Mouse (Mus musculus): ENCODE data around the gene Gpr55.

Gene Gpr55

DNA sequence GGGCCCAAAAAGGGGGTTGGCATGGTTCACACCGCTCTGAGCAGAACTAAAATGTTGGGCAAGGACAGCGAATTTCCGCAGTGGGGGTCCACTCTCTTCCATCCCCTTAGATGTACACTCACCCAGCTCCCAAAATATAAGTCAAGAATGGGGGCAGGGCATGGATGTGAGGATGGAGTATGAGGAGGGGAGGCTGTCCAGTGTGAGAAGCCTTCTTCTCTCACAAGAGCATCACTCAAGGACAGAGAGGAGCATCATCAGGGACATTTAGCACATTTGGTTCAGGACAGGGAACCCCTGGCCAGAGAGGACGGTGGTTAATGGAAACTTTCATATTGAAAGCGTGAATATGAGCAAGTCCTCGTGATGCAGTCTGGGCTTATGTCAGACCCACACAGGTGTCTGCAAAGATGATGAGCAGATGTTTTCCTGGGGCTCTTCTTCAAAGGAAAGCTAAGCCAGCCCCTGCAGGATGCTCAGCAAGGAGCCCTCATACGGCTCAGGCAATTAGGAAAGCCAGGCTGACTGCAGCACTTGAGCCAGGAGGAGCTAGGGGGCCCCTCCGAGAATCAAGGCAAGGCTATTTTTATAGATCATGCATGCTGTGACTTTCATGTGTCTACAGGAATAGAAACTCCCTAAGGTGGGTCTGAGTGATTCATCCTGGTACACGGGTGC is 2.7 kb downstream of the Gpr55 start:
- no peak for DNase-seq

DNA sequence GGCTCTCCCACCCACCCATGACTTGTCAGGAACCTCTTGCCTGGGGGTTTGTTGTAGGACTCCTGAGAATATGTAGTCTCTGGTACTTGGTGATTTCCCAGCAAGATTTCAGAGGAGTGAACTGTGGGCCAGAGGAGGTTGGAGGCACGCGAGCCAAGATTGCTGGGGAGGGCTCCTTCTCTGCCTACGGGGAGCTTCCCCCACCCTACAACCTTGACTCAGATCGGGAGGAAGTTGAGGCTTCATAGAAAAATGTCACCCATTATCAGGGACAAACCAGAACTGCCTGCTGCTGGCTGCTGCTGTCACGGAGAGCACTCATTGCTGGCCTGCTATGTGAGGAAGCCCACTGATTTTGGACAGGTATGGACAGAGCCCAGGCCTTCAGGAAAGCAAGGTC is 3.5 kb downstream of the Gpr55 start:
- DNase-seq: no peak

DNA sequence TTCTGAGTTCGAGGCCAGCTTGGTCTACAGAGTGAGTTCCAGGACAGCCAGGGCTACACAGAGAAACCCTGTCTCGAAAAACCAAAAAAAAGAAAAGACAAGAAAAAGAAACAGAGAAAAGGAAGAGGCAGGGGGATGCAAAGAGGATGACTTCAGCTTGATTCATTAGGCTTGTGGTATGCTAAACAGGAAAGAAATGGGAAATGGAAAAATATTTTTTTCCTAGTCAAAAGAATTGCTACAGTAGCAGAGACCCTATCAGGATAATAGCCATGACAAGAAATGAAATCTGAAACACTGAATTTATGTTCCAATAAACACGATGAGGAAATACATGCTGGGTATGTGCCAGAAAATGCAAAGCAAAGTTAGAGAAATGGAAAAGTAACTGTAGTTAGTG is 5.7 kb downstream of the Gpr55 start:
- DNase-seq: no peak

DNA sequence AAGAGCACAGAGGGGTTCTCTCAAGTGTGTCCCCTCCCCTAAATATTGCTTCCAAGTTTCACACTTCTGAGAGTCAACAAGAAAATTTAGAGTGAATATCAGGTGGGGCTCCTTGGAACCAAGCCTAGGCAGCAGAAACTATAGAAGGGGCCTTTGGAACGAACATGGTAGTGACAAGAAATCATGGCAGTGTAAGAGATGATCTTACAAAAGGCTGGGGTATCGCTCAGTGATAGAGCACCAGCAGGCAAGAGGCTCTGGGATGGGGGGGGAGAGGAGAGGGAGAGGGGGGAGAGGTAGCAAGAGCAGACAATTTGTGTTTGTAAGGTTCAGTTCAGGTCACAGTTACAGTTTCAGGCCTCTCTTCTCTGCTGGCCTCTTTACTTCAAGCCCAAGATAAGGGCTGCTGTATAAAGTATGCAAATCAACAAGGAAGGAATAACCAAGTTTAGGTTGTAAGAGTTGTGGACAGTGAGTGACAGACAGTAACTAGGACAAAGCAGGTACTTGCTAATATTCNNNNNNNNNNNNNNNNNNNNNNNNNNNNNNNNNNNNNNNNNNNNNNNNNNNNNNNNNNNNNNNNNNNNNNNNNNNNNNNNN is 11.6 kb downstream of the Gpr55 start:
- no peak for DNase-seq

DNA sequence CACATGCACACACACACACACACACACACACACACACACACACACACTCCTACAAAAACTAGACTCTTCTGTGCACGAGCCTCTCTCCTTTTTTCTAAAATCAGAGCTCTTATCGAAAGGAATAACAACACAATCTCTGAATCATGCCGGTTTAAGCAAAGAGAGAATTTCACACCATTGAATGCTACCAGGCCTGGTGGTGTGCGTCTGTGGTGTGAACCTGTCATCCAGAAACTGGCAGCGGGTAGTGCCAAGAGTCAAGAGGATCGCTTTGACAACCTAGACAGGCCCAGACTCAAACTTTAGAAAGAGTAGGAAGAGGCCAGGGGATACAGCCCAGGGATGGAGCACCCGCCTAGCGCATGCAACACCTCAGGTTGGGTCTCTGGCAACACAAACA is 18.5 kb downstream of the Gpr55 start:
- DNase-seq: no peak

DNA sequence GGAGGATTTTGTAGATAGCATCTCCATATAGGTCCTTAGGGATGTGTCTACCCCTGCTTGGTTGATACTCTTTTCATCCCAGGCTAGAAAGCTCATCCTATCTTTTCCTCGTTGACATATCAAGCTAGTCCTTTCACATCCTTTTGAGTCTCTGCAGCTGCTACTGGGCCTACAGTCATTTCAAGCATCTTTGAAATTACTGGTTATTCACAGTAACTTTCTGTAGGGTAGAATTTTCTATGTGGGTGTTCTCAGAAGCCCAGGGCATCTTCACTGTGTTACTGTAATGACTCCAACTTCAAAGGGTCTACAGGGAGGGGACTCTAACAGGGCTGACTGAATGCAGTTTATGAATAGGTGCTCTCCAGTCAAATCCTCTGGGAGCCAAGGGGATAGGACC is 23.5 kb downstream of the Gpr55 start:
- DNase-seq: no peak

DNA sequence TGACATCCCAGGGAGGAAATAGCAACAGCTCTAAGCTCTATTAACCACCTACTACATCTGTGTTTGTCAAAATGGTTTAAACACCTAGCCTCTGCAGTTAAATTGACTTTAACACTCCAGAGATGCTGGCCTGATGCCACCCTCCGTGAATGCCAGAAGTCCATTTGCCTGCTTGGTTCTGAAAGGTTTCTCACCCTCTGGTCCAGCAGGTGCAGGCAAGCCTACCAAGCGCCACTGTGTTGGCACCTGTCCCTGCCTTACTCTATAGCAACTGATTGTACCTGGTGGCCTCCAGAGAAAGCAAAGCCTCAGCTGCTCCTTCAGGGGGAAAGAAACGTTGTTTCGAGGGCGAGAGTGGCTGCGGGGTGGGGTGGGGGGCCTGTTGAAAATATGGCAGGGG is 24.5 kb downstream of the Gpr55 start:
- no peak for DNase-seq

DNA sequence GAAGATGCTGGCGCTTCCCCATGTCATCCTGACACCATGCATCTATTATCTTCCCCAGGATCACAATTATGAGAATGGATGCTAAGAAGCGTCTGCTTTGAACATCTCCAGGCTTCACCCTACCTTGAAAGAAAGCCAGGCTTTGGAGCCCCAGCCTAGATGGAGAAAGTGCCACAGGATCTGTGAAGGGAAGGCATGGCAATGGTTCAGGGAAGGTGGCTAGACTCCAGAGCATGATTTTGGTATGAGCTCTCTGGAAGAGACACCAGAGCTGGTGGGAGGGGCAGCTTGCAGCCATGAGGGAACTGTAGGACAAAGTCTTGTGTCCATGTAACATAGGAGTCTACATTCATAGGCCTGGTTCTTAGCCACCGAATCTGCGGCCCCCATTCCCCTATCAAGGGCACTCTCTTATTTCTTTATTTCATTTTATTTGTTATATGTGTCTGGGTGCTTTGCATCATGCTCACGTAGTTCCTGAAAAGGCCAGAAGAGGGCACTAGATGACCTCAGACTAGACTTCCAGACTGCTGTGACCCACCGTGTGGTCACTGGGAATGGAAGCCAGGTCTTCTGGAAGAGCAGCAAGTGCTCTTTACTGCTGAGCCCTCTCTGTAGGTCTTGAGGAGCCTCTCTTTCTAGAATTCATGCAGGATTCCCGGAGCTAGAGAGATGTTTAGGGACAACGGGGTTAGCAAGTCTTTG is 25.5 kb downstream of the Gpr55 start:
- peak; percentile 40 for DNase-seq

DNA sequence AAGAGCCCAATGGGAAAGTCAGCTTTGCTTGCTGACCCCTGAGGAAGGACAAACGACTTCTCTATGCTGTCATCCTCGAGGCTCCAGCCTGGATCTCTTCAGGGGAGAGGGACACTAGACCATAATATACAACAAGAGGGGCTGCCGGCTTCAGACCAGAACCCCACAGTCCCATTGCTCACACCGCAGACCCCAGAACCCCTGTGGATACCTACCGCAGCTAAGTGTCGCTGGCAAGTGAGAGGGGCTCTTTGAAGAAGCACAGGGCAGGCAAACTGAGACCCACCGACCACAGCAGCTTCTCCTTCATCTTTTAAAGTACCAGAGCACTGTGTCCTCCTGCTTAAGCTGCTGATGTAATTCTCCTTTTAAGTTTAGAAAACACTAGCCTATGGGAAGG is 26.2 kb downstream of the Gpr55 start:
- DNase-seq: no peak

DNA sequence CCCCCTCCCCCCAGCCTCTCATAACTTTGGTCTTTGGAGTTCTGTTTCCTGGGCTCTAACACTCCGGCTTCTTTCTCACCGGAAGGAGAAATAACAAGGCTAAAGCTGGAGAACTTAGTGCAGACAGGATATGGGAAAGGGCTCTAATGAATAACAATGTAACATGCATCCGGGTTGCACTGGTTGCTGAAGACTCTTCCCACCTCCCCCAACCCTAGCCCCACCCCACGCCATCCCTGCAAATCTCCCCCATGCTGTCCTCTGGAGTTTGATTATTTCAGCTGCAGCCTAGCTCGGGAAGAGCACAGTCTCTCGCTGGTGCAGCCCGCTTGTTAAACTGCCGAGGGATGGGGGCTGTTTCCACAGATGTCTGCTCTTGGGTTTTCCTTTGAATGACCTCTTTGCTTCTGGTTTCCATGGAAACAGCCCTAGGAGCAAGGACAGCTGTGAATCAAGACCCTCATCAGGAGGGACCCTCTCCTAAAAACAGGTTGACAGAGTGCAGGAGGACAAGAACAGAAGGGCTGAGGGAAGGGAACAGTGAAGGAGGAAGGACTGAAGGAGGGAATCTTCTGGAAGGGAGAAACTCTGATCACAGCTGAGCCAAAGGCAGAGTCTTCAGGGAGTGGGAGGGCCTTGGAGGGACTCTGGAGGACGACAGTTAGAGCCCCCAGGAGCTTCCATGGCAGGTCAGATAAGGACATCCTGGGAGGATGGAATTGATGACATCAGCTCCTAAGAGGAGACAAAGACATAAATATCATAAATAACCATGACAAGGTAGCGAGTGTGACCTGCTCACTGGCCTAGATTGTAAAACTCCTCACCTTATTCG is 27.0 kb downstream of the Gpr55 start:
- DNase-seq: no peak

DNA sequence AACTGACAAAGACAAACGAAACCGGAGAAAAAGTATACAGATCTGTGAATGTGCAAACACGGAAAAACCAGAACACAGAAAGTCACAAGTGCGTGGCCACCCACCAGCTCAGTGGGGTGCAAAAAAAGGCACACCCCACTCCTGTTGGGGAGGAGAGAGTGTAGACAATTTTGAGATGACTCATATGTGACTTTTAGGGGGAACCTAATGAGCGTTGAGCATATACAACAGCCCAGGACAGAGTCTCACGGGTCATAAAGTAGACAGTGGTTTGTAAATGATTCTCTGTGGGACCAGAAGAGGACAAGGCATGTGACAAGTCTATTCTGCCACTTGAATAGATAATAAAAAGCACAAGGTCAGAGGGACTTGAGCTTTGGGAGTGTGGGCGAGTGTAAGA is 27.6 kb downstream of the Gpr55 start:
- DNase-seq: no peak

DNA sequence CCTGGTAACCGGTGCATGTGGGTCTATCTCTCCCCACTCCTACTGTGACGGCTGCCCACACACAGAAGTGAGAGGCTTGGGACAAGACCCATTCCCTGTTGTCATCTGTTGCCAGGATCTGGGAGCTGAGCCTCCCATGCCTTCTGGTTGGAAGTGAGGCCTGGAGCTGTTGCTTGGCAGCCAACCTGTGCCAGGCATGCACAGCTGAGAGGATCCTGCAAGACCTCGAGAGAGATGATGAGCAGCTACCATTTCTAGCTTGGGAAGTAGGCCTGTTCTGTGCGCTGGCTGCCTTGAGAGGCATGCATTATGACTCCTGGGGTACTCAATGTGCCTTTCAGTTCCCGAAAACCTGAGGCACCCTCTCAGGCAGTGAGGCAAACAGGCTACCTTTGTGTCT is 29.6 kb downstream of the Gpr55 start:
- no peak for DNase-seq

DNA sequence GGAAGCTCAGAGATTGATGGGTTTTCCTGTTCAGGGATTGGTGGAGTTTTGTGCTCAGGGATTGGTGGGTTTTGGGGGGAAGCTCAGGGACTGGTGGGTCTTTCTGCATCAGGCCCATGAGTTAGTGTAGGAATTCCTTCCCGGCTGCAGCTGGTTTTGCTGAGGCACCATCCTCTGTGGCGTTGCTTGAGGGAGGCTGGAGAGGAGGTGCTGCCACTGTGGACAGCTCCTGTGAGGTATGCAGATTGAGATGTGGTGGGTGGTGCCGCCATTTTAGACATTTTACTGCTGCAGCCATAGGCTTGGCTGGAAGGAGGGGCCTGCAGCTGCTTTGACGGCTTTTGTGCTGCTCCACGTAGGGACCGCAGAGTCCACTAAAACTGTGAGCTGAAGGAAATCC is 31.4 kb downstream of the Gpr55 start:
- no peak for DNase-seq

DNA sequence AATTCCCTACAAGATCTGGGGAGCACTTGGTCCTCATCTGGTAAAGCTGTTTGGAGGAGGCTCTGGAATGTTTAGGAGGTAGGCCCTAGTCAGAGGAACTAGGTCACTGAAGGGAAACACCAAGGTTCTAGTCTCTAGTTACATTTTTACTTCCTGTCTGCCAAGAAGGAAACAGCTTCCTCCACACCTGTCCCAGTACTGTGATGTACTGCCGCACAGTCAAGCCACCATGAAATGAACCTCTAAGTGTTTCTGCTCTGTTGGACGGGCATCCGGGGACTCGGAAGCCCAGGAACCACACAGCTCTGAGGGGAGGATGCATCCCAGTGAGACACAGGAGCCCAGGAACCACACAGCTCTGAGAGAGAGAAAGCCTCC is 32.1 kb downstream of the Gpr55 start:
- no peak for DNase-seq

DNA sequence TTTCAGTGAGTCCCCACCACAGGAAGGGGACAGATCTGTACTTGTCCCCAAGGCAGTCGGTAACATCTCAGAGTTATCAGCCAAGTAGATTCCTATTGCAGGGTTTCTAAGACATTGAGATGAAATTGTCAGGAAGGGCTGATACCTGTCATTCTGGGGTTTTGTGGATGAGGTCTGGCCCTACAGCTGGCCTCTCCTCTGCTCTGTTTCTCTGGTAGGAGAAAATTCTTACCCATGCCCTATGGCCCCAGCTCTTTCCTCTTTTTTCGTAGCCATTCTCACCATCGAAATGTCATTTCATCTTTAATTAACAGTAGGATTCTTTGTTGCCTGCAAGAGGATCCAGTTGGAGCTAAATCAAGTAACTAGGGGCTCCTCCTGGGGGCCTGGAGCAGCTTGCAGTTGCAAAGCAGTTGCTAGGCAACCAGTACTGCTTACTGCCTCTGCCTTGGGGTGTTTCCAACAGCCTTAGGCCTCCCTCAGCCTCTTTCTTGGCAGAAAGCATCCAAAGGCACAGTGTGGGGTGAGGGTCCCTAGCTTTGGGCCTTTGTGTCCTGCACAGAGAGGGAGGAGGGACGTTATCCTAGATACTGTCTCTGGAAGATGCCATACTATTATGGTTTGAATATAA is 32.6 kb downstream of the Gpr55 start, which contains the start of gene 4933407L21Rik:
TSS of gene 4933407L21Rik (plus strand) at position 427 of the 631 bp plus-strand sequence.
- DNase-seq: no peak

DNA sequence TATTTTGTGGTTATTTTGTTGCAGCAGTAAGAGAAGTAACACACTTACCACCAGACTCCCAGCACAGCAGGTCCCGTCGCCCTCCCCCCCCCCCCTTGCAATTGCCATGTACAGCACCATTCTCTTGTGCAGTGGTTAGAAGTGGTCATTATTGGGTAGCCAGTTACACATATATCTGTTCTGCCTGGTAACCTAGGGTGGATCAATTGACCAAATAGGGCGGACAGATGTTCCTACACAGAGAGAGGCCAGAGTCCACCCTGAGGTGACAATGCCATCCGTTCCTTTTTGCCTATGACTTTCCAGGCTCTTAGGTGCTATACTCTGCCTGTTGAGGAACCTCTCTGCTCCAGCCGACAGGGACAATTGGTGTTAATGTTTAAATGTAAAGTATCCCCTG is 35.6 kb downstream of the Gpr55 start:
- DNase-seq: no peak

DNA sequence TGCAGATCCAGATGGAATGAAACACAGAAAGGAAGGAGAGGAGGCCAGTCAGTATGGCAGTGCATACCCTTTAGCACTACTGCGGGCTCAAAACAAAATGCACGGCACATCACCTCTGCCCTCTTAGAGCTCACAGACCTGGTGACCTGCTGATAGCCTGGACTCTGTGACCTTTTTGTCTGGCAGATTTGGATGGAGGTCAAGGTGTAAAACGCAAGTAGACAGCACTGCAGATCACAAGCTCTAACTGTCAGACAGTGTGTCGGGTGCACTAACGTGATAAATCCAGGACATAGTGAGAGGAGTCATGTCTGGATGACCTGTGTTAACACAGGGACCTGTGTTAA is 38.0 kb downstream of the Gpr55 start:
- DNase-seq: no peak

DNA sequence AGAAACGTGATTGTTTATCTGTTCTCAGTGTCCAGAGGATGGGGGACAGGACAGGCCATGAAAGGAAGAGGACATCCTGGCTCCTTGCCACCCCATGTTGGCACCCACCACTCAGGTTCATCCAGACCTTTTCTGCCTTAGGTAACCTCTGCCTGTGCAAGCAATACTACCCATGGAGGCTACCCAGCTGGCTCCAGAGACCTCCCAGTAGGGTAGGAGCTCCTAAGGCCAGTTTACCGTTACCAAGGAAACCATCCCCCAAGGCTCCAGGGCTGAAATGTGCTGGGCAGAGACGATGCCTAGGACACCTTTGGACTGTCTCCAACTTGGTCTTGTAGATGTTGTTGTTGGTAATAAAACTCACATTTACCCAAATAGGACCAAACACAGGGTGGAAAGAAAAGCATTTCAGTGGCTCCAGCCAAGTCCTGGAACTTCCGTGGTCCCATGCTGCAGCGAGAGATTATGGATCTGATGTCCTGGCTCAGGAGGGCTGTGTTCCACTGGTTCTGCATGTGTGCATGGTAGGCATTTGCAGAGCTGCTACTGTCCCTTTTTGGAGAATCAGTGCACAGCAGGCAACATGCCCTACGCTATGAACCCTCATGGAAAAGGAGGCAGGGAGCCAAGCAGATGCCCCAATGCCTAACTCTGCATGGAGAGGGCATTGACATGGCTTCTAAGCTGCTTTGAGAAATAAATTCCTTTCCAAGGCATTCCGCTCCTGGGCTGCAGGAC is 38.5 kb downstream of the Gpr55 start:
- DNase-seq: no peak

DNA sequence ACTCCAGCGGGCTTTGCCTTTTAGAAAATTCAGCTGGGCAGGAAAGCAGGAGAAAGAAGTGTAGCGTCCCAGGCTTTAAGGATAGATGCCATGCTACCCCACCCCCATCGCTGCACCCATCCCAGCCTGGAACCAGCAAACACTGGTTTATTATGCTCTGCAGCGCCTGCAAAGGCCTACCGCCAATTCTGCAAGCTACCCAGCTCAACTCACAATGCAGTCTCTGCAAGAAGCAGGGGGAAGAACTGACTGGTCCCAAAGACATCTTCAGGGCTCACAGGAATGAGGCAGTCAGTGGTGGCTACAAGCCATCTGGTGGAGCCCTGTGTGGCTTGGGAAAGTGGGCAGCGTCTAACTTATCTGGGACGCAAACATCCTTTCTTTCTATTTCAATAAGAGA is 39.1 kb downstream of the Gpr55 start:
- DNase-seq: no peak

DNA sequence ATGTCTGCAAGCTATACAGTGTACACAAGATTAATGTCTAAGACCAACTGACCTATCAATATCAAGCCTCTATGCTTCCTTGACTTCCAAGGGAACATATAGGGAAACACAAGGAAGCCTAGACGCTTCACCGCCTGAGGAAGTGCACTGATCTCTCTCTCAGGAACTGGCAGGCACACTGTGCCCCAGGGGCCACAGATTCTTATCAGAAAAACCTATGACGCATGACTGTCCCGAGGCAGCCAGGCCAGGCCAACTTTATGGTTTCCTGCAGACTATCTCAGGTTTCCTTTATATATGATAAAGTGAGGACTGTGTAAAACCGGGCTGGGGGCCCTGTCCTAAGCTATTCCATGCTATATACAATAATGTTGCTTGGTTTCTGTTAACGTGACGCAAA is 41.2 kb downstream of the Gpr55 start:
- no peak for DNase-seq

DNA sequence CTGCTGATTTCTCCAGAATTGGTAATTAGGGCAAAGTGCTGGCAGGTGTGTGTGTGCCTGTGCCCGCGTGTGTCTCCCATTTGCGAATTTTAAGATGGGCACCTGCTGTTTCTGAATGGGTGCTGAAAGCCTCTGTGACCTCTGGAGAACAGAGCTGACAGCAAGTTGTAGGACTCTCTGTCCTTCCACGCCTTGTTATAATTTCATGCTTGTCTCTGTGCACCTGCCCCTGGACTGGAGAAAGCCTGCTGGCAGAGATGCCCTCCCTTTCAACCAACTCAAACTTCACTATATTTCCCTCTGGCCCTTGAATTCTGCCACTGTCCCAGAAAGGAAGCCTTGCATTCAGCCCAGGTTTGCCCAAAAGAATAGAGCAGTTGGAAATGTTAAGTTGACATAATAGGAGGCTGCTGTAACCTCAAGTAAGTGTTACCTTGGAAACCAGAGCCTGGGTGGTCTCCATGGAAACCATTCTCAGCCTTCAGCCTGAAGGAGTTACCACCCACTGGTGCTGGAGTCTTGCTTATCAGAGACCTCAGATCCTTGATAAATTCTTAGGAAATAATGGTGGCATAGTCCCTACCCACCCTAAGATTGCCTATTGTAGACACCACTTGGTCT is 43.9 kb downstream of the Gpr55 start:
- no peak for DNase-seq

DNA sequence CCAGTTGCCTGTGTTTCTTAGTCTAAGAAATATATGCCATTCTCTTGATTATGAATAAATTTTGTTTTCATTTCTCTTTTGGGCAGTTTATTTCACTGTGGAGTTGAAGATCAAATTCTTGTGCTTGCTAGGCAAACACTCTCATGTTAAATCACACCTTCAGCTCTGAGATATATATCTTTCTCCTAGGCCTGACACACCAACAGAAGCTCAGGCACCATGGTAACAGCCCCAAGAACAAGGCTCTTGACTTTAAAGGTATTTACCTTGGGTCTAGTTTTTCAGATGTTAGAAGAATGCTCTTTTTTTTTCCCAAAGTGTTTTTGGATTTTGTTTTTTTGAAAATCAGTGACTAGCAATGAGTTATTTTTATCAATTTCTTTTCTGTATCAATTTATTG is 44.9 kb downstream of the Gpr55 start:
- DNase-seq: no peak

Measured in cerebellum, adult 11 months (tissue).